Mouse (Mus musculus) kidney, postnatal 14 days (tissue): Measurements from ENCODE around the gene Sh3bp5l.

ENCODE experiments used
- DNase-seq: peaks from one replicate; pipeline ENCODE4 v3.0.0; 2022; ENCODE audit warnings: mixed read lengths

Sh3bp5l gene

GRCm38 (mm10) chr11:58382471-58382870 lies 51.9 kb downstream of the Sh3bp5l start:
- no peak for DNase-seq
